Mouse (Mus musculus): ENCODE results near the gene Cc2d2b.

DNA sequence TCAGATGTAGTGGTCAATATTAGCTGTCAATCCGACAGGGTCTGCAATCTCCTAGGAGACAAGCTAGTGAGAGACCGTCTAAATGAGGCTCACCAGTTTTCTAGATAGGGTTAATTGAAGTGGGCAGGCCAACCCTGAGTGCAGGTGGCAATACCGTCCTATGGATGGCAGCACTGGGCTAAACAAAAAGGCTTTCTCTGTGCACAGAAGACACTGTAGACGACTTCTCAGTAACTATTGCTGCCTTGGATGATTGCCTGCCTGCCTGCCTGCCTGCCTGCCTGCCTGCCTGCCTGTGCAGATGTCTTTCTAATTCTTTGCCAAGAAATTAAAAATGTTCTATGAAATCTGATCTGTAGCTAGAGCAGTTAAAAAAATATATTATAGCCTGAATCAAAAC, 1.9 kb upstream of the Cc2d2b start:
- TF ChIP-seq ZC3H11A (IDR thresholded peaks at IDR 0.05; ENCODE audit: borderline replicate concordance, low read depth, low read length) (no peak), CHD2 (IDR thresholded peaks at IDR 0.05; ENCODE audit: low read depth, low read length) (no peak), HCFC1 (IDR thresholded peaks at IDR 0.05; ENCODE audit: borderline replicate concordance, insufficient read depth, low read length) (no peak)
